Mouse (Mus musculus) C2C12 (cell line): ENCODE data around the gene Tenm4.

ENCODE experiments used
- CTCF ChIP-seq: IDR thresholded peaks from one replicate; pipeline ENCODE4 v1.5.1; 2011; ENCODE audit not compliant: control insufficient read depth, insufficient read depth, insufficient read length
- MAX ChIP-seq: IDR thresholded peaks from one replicate; pipeline ENCODE4 v1.6.1; 2011; ENCODE audit warnings: mild to moderate bottlenecking, control low read depth
- MYOG ChIP-seq: IDR thresholded peaks from one replicate; pipeline ENCODE4 v1.6.1; 2011; ENCODE audit not compliant: control insufficient read depth, insufficient read length; ENCODE audit errors: extremely low read depth
- USF1 ChIP-seq: IDR thresholded peaks from one replicate; pipeline ENCODE4 v1.6.1; 2011; ENCODE audit warnings: low read depth, mild to moderate bottlenecking, control low read depth, moderate library complexity

DNA sequence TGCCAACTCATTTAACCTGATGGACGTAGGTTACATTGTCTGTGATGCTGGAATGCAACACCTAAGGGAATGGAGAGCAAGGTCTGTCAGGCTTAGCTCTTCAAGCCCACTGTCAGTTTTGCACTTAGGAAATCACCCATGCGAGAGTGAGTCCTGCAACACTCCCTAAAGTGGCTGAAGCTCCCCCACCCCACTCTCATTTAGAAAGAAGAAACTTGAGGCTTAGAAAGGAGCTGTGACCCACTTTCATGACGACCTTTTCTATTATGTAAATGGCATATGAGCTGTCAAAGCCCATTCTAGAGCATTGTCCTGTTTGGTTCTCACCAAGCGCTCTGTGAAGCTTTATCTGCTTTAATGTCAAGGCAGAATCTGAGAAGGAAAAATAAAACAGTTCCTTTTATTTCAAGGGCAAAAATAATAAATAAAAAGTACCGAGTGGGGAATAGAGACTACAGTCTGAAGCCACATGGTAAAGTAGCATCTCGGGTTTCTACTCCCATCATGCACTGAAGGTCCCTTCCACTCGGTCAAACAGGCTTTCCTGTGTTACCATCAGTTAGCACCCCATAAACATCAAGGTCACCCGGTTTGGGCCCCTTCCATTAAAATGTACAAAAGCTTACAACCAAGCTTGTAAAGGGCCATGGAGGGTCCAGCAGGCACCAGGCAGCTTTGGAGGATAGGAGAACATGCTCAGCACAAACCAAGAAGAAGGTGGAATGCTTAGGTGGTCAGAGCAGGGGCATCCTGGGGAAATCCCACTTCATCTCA lies 621.6 kb downstream of the Tenm4 start:
- TF ChIP-seq USF1 (no peak), CTCF (no peak), MAX (no peak), MYOG (no peak)
